Mouse (Mus musculus): Measurements from ENCODE around the gene Aldoc.

DNA sequence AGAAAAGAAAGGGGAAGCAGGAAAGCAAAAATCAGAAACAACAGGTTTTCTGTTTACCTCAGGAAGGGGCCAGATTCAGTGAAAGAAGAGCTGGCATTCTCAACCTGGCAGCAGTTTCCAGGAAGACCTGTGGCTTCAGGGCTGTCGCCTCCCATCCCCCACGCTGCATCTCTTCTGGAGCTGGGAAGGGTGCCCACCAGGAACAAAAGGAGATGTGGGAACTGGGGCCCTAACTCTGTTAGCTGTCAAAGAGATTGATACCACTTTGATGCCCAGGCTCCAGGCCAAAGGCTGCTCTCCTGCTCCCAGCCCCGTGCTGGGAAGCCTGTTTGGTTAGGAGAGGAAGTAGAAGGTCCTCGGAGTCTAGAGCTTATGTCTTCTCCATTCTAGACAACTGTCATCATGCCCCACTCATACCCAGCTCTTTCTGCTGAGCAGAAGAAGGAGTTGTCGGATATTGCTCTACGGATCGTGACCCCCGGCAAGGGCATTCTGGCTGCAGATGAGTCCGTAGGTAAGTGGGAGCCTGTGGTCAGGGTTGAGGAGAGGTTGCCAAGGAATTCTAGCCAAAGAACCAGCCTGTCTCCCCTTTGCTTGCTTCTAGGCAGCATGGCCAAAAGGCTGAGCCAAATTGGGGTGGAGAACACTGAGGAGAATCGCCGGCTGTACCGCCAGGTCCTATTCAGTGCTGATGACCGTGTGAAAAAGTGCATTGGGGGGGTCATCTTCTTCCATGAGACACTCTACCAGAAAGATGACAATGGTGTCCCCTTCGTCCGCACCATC is 1.4 kb downstream of the Aldoc start:
- TF ChIP-seq POLR2A (IDR thresholded peaks at IDR 0.05; ENCODE audit: insufficient read depth, low read length) (no peak), CTCF (IDR thresholded peaks at IDR 0.05; ENCODE audit: low read depth, low read length) (no peak), EP300 (IDR thresholded peaks at IDR 0.05; ENCODE audit: insufficient read depth, low read depth, low read length) (no peak)
